30 mouse cellular contexts compared by ENCODE assay signal in genomic region chr13:113021521-113021920, GRCm38 (mm10). TPM values are rescaled to one million over a fixed set of nuclear protein-coding genes. Genes with fewer than 3 reads are reported as not detected.
DNase-seq lines count a peak whose midpoint lies in the region; ATAC-seq and TF ChIP-seq lines count a peak whose summit lies in the region.
"Had no signal": no experiment of that assay in that cellular context is flagged by ENCODE, and none has a peak within 500 bp of the region (broad histone marks: within the 10 kb centered on the region; RNA-seq: fewer than 3 reads in every experiment).

No protein-coding gene starts in this region.

- TF ChIP-seq EP300 in liver, postnatal 0 days (IDR thresholded peaks at IDR 0.05; ENCODE audit: low read depth) = no peak

- no peak for TF ChIP-seq CTCF in liver, postnatal 0 days (IDR thresholded peaks at IDR 0.05; ENCODE audit: low read depth)

- no peaks in the 10 kb centered on the region for H3K4me1 ChIP-seq in heart, embryonic 12.5 days (replicated peaks)
- no peaks in the 10 kb centered on the region for H3K4me1 ChIP-seq in liver, embryonic 11.5 days (replicated peaks; ENCODE audit: control insufficient read depth, insufficient read depth, low read length)
- no peaks in the 10 kb centered on the region for H3K4me1 ChIP-seq in liver, postnatal 0 days (ENCODE audit: insufficient read depth)
- H3K4me1 ChIP-seq in liver, embryonic 13.5 days (replicated peaks) = 0 out of 2 replicates have a peak, but pooled peaks cover 3% of the 10 kb centered on the region
- H3K4me1 ChIP-seq: embryonic facial prominence, embryonic 12.5 days; embryonic facial prominence, embryonic 15.5 days; heart, embryonic 15.5 days; hindbrain, embryonic 12.5 days; hindbrain, embryonic 15.5 days had no signal

- peak overlapping the region; percentile 24; the same call in 1 of the 2 replicates for H3K4me2 ChIP-seq in heart, embryonic 12.5 days
- H3K4me2 ChIP-seq in liver, embryonic 11.5 days = no peak overlapping the region
- H3K4me2 ChIP-seq in liver, postnatal 0 days (ENCODE audit: low read depth, low read length) = no peak overlapping the region
- H3K4me2 ChIP-seq in liver, embryonic 13.5 days = 0 out of 2 replicates have a peak overlapping the region, but pooled peaks have one; percentile 26
- H3K4me2 ChIP-seq: embryonic facial prominence, embryonic 12.5 days; embryonic facial prominence, embryonic 15.5 days; heart, embryonic 15.5 days; hindbrain, embryonic 12.5 days; hindbrain, embryonic 15.5 days had no signal

- H3K4me3 ChIP-seq in heart, embryonic 12.5 days = no peak overlapping the region
- no peak overlapping the region for H3K4me3 ChIP-seq in liver, embryonic 11.5 days (ENCODE audit: low read depth, low read length)
- no peak overlapping the region for H3K4me3 ChIP-seq in liver, postnatal 0 days (ENCODE audit: low read depth, low read length)
- no peak overlapping the region for H3K4me3 ChIP-seq in liver, embryonic 13.5 days (replicated peaks)
- H3K4me3 ChIP-seq: embryonic facial prominence, embryonic 12.5 days; embryonic facial prominence, embryonic 15.5 days; gastrocnemius, adult 2 months; heart, embryonic 15.5 days; hindbrain, embryonic 12.5 days; hindbrain, embryonic 15.5 days had no signal

- no peaks in the 10 kb centered on the region for H3K9me3 ChIP-seq in heart, embryonic 12.5 days (replicated peaks)
- H3K9me3 ChIP-seq in liver, embryonic 11.5 days (ENCODE audit: control insufficient read depth, low read length) = no peaks in the 10 kb centered on the region
- H3K9me3 ChIP-seq in liver, postnatal 0 days (ENCODE audit: low read length) = no peaks in the 10 kb centered on the region
- H3K9me3 ChIP-seq in liver, embryonic 13.5 days (replicated peaks) = no peaks in the 10 kb centered on the region
- H3K9me3 ChIP-seq: embryonic facial prominence, embryonic 12.5 days; embryonic facial prominence, embryonic 15.5 days; heart, embryonic 15.5 days; hindbrain, embryonic 12.5 days; hindbrain, embryonic 15.5 days had no signal

- no peak overlapping the region for H3K9ac ChIP-seq in heart, embryonic 12.5 days
- H3K9ac ChIP-seq in liver, embryonic 11.5 days (ENCODE audit: low read depth, low read length) = no peak overlapping the region
- no peak overlapping the region for H3K9ac ChIP-seq in liver, postnatal 0 days (replicated peaks)
- no peak overlapping the region for H3K9ac ChIP-seq in liver, embryonic 13.5 days
- H3K9ac ChIP-seq: embryonic facial prominence, embryonic 12.5 days; embryonic facial prominence, embryonic 15.5 days; forebrain, postnatal 0 days; heart, embryonic 15.5 days; hindbrain, embryonic 12.5 days; hindbrain, embryonic 15.5 days had no signal

- H3K27ac ChIP-seq in heart, embryonic 12.5 days (ENCODE audit: poor library complexity, severe bottlenecking) = no peak overlapping the region
- no peak overlapping the region for H3K27ac ChIP-seq in liver, embryonic 11.5 days (ENCODE audit: low read depth, low read length)
- H3K27ac ChIP-seq in liver, postnatal 0 days (ENCODE audit: low read depth) = no peak overlapping the region
- no peak overlapping the region for H3K27ac ChIP-seq in liver, embryonic 13.5 days
- H3K27ac ChIP-seq: embryonic facial prominence, embryonic 12.5 days; embryonic facial prominence, embryonic 15.5 days; gastrocnemius, adult 2 months; heart, embryonic 15.5 days; hindbrain, embryonic 12.5 days; hindbrain, embryonic 15.5 days had no signal

- DNase-seq in heart, adult 9 months (ENCODE audit: low spot score in 2 of 2) = no peak
- DNase-seq in liver, embryonic 11.5 days (ENCODE audit: low spot score) = no peak
- DNase-seq in liver, postnatal 0 days = no peak
- DNase-seq in liver, embryonic 13.5 days = no peak
- DNase-seq in spleen, adult 12 weeks (ENCODE audit: low spot score) = no peak
- DNase-seq in cerebellum, adult 9-10 months = no peak
- DNase-seq: adrenal gland, adult 2 months; adrenal gland, postnatal 14 days; cerebellum, adult 11 months; cerebellum, adult 8-10 months; cerebellum, postnatal 14 days; forebrain, postnatal 0 days; gastrocnemius, adult 2 months; gastrocnemius, postnatal 14 days; heart, postnatal 10 days had no signal

- H3K36me3 ChIP-seq in heart, embryonic 12.5 days = no peaks in the 10 kb centered on the region
- no peaks in the 10 kb centered on the region for H3K36me3 ChIP-seq in liver, embryonic 11.5 days (ENCODE audit: control insufficient read depth, insufficient read depth, low read length)
- H3K36me3 ChIP-seq in liver, postnatal 0 days (replicated peaks; ENCODE audit: insufficient read depth, low read length) = no peaks in the 10 kb centered on the region
- no peaks in the 10 kb centered on the region for H3K36me3 ChIP-seq in liver, embryonic 13.5 days
- H3K36me3 ChIP-seq: embryonic facial prominence, embryonic 12.5 days; embryonic facial prominence, embryonic 15.5 days; heart, embryonic 15.5 days; hindbrain, embryonic 12.5 days; hindbrain, embryonic 15.5 days had no signal

- ATAC-seq in heart, embryonic 12.5 days (ENCODE audit: insufficient number of reproducible peaks, low FRiP score) = no peak
- ATAC-seq in liver, embryonic 11.5 days (replicated peaks; ENCODE audit: low FRiP score) = peak; percentile 20; the same call in 1 of the 2 replicates
- no peak for ATAC-seq in liver, postnatal 0 days
- ATAC-seq in liver, embryonic 13.5 days (ENCODE audit: low read depth) = peak; percentile 39; the same call in 1 of the 2 replicates
- ATAC-seq in megakaryocyte progenitor cell, adult 5-6 weeks (replicated peaks; ENCODE audit: poor library complexity) = peak; percentile 80
- ATAC-seq: CD4-positive, CD25-positive, alpha-beta regulatory T cell, adult 4 months; forebrain, embryonic 14.5 days; forebrain, postnatal 0 days had no signal

- WGBS in heart, embryonic 12.5 days = 77% methylated on average over 2 of the region's 2 CpGs
- 74% methylated on average over 2 of the region's 2 CpGs for WGBS in liver, embryonic 11.5 days
- 75% methylated on average over 2 of the region's 2 CpGs for WGBS in liver, postnatal 0 days (ENCODE audit: insufficient replicate concordance)
- WGBS in liver, embryonic 13.5 days (ENCODE audit: insufficient replicate concordance) = 65% methylated on average over 2 of the region's 2 CpGs

- H3K27me3 ChIP-seq in heart, embryonic 12.5 days (replicated peaks) = peaks cover 12% of the 10 kb centered on the region; the same call in 1 of the 2 replicates
- no peaks in the 10 kb centered on the region for H3K27me3 ChIP-seq in liver, embryonic 11.5 days (replicated peaks; ENCODE audit: control insufficient read depth, insufficient read depth, low read length)
- no peaks in the 10 kb centered on the region for H3K27me3 ChIP-seq in liver, postnatal 0 days (ENCODE audit: insufficient read depth, low read length)
- peaks cover 12% of the 10 kb centered on the region; the same call in 1 of the 2 replicates for H3K27me3 ChIP-seq in liver, embryonic 13.5 days
- H3K27me3 ChIP-seq: embryonic facial prominence, embryonic 15.5 days; hindbrain, embryonic 15.5 days had no signal

RNA-seq across cellular contexts. Expression of gene Cdc20b, which starts 13.4 kb away (rescaled TPM):
- not detected in 2 replicates for polyA plus RNA-seq in heart, embryonic 12.5 days (2016; fragmentation: Nextera tagmentation; extraction: Ambion mirVana)
- not detected in 2 replicates for polyA plus RNA-seq in liver, embryonic 11.5 days (2014; fragmentation: Nextera tagmentation; extraction: Ambion mirVana)
- not detected in 2 replicates for polyA plus RNA-seq in liver, postnatal 0 days (2015; fragmentation: Nextera tagmentation; extraction: Ambion mirVana)
- not detected in 2 replicates for polyA plus RNA-seq in liver, embryonic 13.5 days (2015; fragmentation: Nextera tagmentation; extraction: Ambion mirVana)
- total RNA-seq in megakaryocyte progenitor cell, adult 5-6 weeks (2015) = not detected in 2 replicates
- not detected in 2 replicates for total RNA-seq in megakaryocyte progenitor cell, adult 5-6 weeks (2017)
- total RNA-seq: adrenal gland, adult 2 months; adrenal gland, postnatal 14 days; adrenal gland, postnatal 4 days; gastrocnemius, adult 2 months; gastrocnemius, postnatal 14 days; gastrocnemius, postnatal 4 days; heart, adult 8-10 months; hematopoietic stem cell, adult 5-6 weeks; MEL had no signal
- polyA plus RNA-seq: adrenal gland, adult 2 months; CD4-positive, CD25-positive, alpha-beta regulatory T cell, adult 4 months; embryonic facial prominence, embryonic 12.5 days; intestine, embryonic 14.5 days had no signal

RNA-seq across cellular contexts. Expression of gene Gpx8, which starts 24.7 kb away (rescaled TPM):
- 142 and 148 TPM in 2 replicates for polyA plus RNA-seq in heart, embryonic 12.5 days (2016; fragmentation: Nextera tagmentation; extraction: Ambion mirVana)
- polyA plus RNA-seq in liver, embryonic 11.5 days (2014; fragmentation: Nextera tagmentation; extraction: Ambion mirVana) = 43.0 and 43.4 TPM in 2 replicates
- 5.5 and 5.8 TPM in 2 replicates for polyA plus RNA-seq in liver, postnatal 0 days (2015; fragmentation: Nextera tagmentation; extraction: Ambion mirVana)
- polyA plus RNA-seq in liver, embryonic 13.5 days (2015; fragmentation: Nextera tagmentation; extraction: Ambion mirVana) = 10.0 and 12.2 TPM in 2 replicates
- total RNA-seq in megakaryocyte progenitor cell, adult 5-6 weeks (2015) = not detected in 2 replicates
- total RNA-seq in megakaryocyte progenitor cell, adult 5-6 weeks (2017) = not detected in 2 replicates
- total RNA-seq: hematopoietic stem cell, adult 5-6 weeks; MEL had no signal
- polyA plus RNA-seq: CD4-positive, CD25-positive, alpha-beta regulatory T cell, adult 4 months had no signal

RNA-seq across cellular contexts. Expression of gene Mcidas, which starts 27.9 kb away (rescaled TPM):
- polyA plus RNA-seq in heart, embryonic 12.5 days (2016; fragmentation: Nextera tagmentation; extraction: Ambion mirVana) = not detected in 2 replicates
- polyA plus RNA-seq in liver, embryonic 11.5 days (2014; fragmentation: Nextera tagmentation; extraction: Ambion mirVana) = not detected in 2 replicates
- polyA plus RNA-seq in liver, postnatal 0 days (2015; fragmentation: Nextera tagmentation; extraction: Ambion mirVana) = not detected in 2 replicates
- not detected in 2 replicates for polyA plus RNA-seq in liver, embryonic 13.5 days (2015; fragmentation: Nextera tagmentation; extraction: Ambion mirVana)
- total RNA-seq in megakaryocyte progenitor cell, adult 5-6 weeks (2015) = not detected in 2 replicates
- not detected in 2 replicates for total RNA-seq in megakaryocyte progenitor cell, adult 5-6 weeks (2017)
- total RNA-seq: adrenal gland, adult 2 months; adrenal gland, postnatal 14 days; adrenal gland, postnatal 4 days; gastrocnemius, adult 2 months; gastrocnemius, postnatal 14 days; gastrocnemius, postnatal 4 days; heart, adult 8-10 months; heart, postnatal 10 days; hematopoietic stem cell, adult 5-6 weeks; MEL had no signal
- polyA plus RNA-seq: adrenal gland, adult 2 months; intestine, embryonic 14.5 days had no signal

RNA-seq across cellular contexts. Expression of gene Ccno, which starts 33.9 kb away (rescaled TPM):
- 0.14 TPM in 1 of 2 replicates, not detected in the other for polyA plus RNA-seq in heart, embryonic 12.5 days (2016; fragmentation: Nextera tagmentation; extraction: Ambion mirVana)
- polyA plus RNA-seq in liver, embryonic 11.5 days (2014; fragmentation: Nextera tagmentation; extraction: Ambion mirVana) = 0.08 TPM in 1 of 2 replicates, not detected in the other
- 0.58 TPM in 2 replicates for polyA plus RNA-seq in liver, postnatal 0 days (2015; fragmentation: Nextera tagmentation; extraction: Ambion mirVana)
- 0.15 TPM in 1 of 2 replicates, not detected in the other for polyA plus RNA-seq in liver, embryonic 13.5 days (2015; fragmentation: Nextera tagmentation; extraction: Ambion mirVana)
- total RNA-seq in megakaryocyte progenitor cell, adult 5-6 weeks (2015) = 1.5 and 2.1 TPM in 2 replicates
- total RNA-seq in megakaryocyte progenitor cell, adult 5-6 weeks (2017) = 1.4 and 1.6 TPM in 2 replicates
- total RNA-seq: gastrocnemius, adult 2 months had no signal
- polyA plus RNA-seq: CD4-positive, CD25-positive, alpha-beta regulatory T cell, adult 4 months had no signal

Comparison
In these comparisons a context has a peak if more than half of its experiments do, and no peak if none do; other contexts are left out.
1. ATAC-seq: peak in liver, embryonic 11.5 days (single experiment), liver, embryonic 13.5 days (single experiment) and megakaryocyte progenitor cell, adult 5-6 weeks (single experiment); none in heart, embryonic 12.5 days (single experiment) and liver, postnatal 0 days (single experiment).
2. H3K4me2 ChIP-seq: peak in heart, embryonic 12.5 days (single experiment) and liver, embryonic 13.5 days (single experiment); none in liver, embryonic 11.5 days (single experiment) and liver, postnatal 0 days (single experiment).